Mouse (Mus musculus) kidney, adult 11 months (tissue): ENCODE results near the gene Hoxb7.

Experiments used
- DNase-seq: peaks from one replicate; pipeline ENCODE4 v3.0.0; 2022

Hoxb7 gene

GRCm38 (mm10) chr11:96286739-96287385 lies 439 bp downstream of the Hoxb7 start:
- DNase-seq, result peak; percentile 74

GRCm38 (mm10) chr11:96287411-96287810 lies 988 bp downstream of the Hoxb7 start:
- no peak for DNase-seq

- DNase-seq, result no peak
Observed at GRCm38 (mm10) chr11:96288455-96289221, 2.2 kb downstream of the Hoxb7 start.

GRCm38 (mm10) chr11:96289293-96289692 lies 2.9 kb downstream of the Hoxb7 start:
- no peak for DNase-seq

GRCm38 (mm10) chr11:96289837-96290236 lies 3.4 kb downstream of the Hoxb7 start:
- DNase-seq, result no peak

- DNase-seq, result no peak
Observed at GRCm38 (mm10) chr11:96290705-96291355, 4.4 kb downstream of the Hoxb7 start.

- DNase-seq, result peak; percentile 85
Observed at GRCm38 (mm10) chr11:96291681-96292564, 5.5 kb downstream of the Hoxb7 start, which contains the start of gene Hoxb6. Gene Hoxb6 (plus strand): TSS chr11:96292476.

GRCm38 (mm10) chr11:96292565-96293301 lies 6.3 kb downstream of the Hoxb7 start:
- peak; percentile 48 for DNase-seq

GRCm38 (mm10) chr11:96293302-96293921 lies 7.0 kb downstream of the Hoxb7 start:
- peak; percentile 46 for DNase-seq

- DNase-seq, result peak; percentile 89
Observed at GRCm38 (mm10) chr11:96294245-96295091, 8.0 kb downstream of the Hoxb7 start.

GRCm38 (mm10) chr11:96295092-96295835 lies 8.8 kb downstream of the Hoxb7 start:
- peak; percentile 90 for DNase-seq

- no peak for DNase-seq
Observed at GRCm38 (mm10) chr11:96296997-96297396, 10.6 kb downstream of the Hoxb7 start.

- no peak for DNase-seq
Observed at GRCm38 (mm10) chr11:96297428-96297827, 11.0 kb downstream of the Hoxb7 start.

GRCm38 (mm10) chr11:96297968-96298635 lies 11.7 kb downstream of the Hoxb7 start:
- DNase-seq, result no peak

GRCm38 (mm10) chr11:96298895-96299667 lies 12.7 kb downstream of the Hoxb7 start:
- DNase-seq, result peak; percentile 94

- no peak for DNase-seq
Observed at GRCm38 (mm10) chr11:96299781-96300180, 13.4 kb downstream of the Hoxb7 start.

GRCm38 (mm10) chr11:96300354-96301063 lies 14.1 kb downstream of the Hoxb7 start:
- DNase-seq, result peak; percentile 67

- DNase-seq, result no peak
Observed at GRCm38 (mm10) chr11:96301064-96301431, 14.6 kb downstream of the Hoxb7 start.
